Mouse (Mus musculus): ENCODE results near the gene Gm14743. TPM values are rescaled to one million over a fixed set of nuclear protein-coding genes. Genes with fewer than 3 reads are reported as not detected.

Gm14743 gene
- not detected in 2 replicates for polyA plus RNA-seq (2012; rRNA removed)

DNA sequence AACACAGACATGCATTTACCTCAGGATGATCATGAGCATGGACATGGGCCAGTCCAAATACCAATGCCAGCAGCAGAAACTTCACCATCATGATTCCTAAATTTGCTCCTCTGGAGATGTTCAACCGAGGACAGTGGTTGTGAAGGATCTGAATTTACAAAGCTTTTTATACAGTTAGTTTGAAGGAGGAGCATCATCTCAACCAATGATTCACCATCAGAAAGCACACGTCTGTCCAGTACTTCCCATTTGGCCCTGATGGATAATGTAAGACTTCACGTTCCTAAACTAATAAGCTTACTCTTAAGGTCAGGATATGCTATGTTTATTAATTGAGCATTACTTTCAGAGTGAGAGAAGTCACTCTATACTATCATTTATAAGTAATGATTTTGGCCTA is at the start of gene Gm14743:
TSS of gene Gm14743 (minus strand) at position 101 of the 400 bp plus-strand sequence.

Other genes with a start within 250 kb of the Gm14743 start
- not detected in 2 replicates for gene Obp1a, start 154.5 kb downstream of the Gm14743 start, polyA plus RNA-seq (2012; rRNA removed)
- gene Gm5938, start 120.5 kb downstream of the Gm14743 start, polyA plus RNA-seq (2012; rRNA removed): not detected in 2 replicates
- gene Obp1b, start 59.1 kb downstream of the Gm14743 start, polyA plus RNA-seq (2012; rRNA removed): not detected in 2 replicates
- not detected in 2 replicates for gene 4930480E11Rik, start 123.7 kb upstream of the Gm14743 start, polyA plus RNA-seq (2012; rRNA removed)

Measured in liver, embryonic 18 days (tissue).